Mouse (Mus musculus) embryonic facial prominence, embryonic 11.5 days (tissue): ENCODE measurements around the gene Rapgef4. TPM values are rescaled to one million over a fixed set of nuclear protein-coding genes. Genes with fewer than 3 reads are reported as not detected.

Experiments used
- ATAC-seq: fragments of 200-750 bp; cut with Nextera tagmentation; replicated peaks from 2 replicates; pipeline ENCODE4 v1.8.0; 2017; ENCODE audit warnings: low read depth; ENCODE audit not compliant: insufficient number of reproducible peaks, low FRiP score, low TSS enrichment
- DNase-seq: peaks from one replicate; pipeline ENCODE4 v3.0.0-alpha.2; 2015; ENCODE audit warnings: low spot score
- H3K27ac ChIP-seq: fragments of 300-500 bp; sonication (generic); replicated peaks from 2 replicates; pipeline ENCODE4 v1.5.1; 2014; ENCODE audit warnings: mild to moderate bottlenecking, low read depth, low read length, control low read depth
- H3K27me3 ChIP-seq: fragments of 300-500 bp; sonication (generic); 2 replicates; pipeline ENCODE4 v1.6.1; 2014; ENCODE audit warnings: mild to moderate bottlenecking, low read length, moderate library complexity, mixed read lengths; ENCODE audit not compliant: control insufficient read depth, insufficient read depth
- H3K36me3 ChIP-seq: fragments of 300-500 bp; sonication (generic); replicated peaks from 2 replicates; pipeline ENCODE4 v1.6.1; 2014; ENCODE audit warnings: low read depth, mild to moderate bottlenecking, low read length, moderate library complexity, mixed read lengths; ENCODE audit not compliant: control insufficient read depth, insufficient read depth
- H3K4me1 ChIP-seq: fragments of 300-500 bp; sonication (generic); 2 replicates; pipeline ENCODE4 v1.6.1; 2014; ENCODE audit warnings: low read length, mixed read lengths; ENCODE audit not compliant: control insufficient read depth, insufficient read depth
- H3K4me2 ChIP-seq: fragments of 300-500 bp; sonication (generic); 2 replicates; pipeline ENCODE4 v1.6.1; 2014; ENCODE audit warnings: low read depth, mild to moderate bottlenecking, control low read depth, low read length, moderate library complexity
- H3K4me3 ChIP-seq: fragments of 300-500 bp; sonication (generic); 2 replicates; pipeline ENCODE4 v1.5.1; 2014; ENCODE audit warnings: low read depth, low read length, control low read depth
- H3K9ac ChIP-seq: fragments of 300-500 bp; sonication (generic); replicated peaks from 2 replicates; pipeline ENCODE4 v1.6.1; 2014; ENCODE audit warnings: mild to moderate bottlenecking, control low read depth, low read length
- H3K9me3 ChIP-seq: fragments of 300-500 bp; sonication (generic); replicated peaks from 2 replicates; pipeline ENCODE4 v1.6.1; 2016; ENCODE audit warnings: mild to moderate bottlenecking, low read length, inconsistent platforms, mixed read lengths; ENCODE audit not compliant: control insufficient read depth
- WGBS: fragments of 180-500 bp; shearing (Covaris S2); extraction: QIAGEN DNeasy Blood & Tissue Kit; methylation state at CpG from one replicate; pipeline ENCODE4 v1.1.7; 2014; 5-methylcytosine and 5-hydroxymethylcytosine counted together
- polyA plus RNA-seq: library from polyadenylated mRNA; unstranded; fragments of >200 nt; fragmentation: Nextera tagmentation; extraction: Ambion mirVana; gene quantifications from 2 replicates; pipeline ENCODE4 v1.2.1, GENCODE M21; 2014

Gene Rapgef4
- polyA plus RNA-seq, 1 experiment from 2014 or later: 3.6 TPM

DNA sequence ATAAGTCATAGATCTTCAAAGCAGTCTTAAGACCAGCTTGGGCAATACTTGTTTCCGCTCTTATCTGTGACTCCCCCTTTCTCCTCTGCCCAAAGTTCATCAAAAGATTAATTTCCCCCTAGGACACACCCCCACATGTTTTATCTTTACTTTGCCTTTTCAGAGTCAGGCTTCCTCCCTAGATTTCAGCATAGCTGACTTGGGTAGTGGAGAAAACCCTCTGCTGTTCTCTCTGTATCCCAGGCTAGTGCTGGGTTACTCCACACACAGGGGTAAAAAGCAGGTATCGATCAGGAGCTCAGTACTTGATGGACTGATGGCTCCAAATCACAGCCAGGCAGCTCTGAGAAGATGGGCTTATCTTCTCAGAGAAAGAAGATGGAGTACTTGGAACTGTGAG, 109.0 kb downstream of the Rapgef4 start:
- Histone ChIP-seq H3K4me2 (no peak overlapping the region), H3K9ac (no peak overlapping the region), H3K27me3 (no peaks in the 10 kb centered on the region), H3K9me3 (no peaks in the 10 kb centered on the region), H3K4me3 (no peak overlapping the region), H3K4me1 (no peaks in the 10 kb centered on the region), H3K27ac (no peak overlapping the region), H3K36me3 (no peaks in the 10 kb centered on the region)
- DNase-seq: no peak
- no peak for ATAC-seq
- WGBS: 93% methylated on average over 2 of the region's 2 CpGs

- Histone ChIP-seq H3K27ac (no peak overlapping the region), H3K36me3 (no peaks in the 10 kb centered on the region), H3K27me3 (no peaks in the 10 kb centered on the region), H3K9me3 (no peaks in the 10 kb centered on the region), H3K4me3 (no peak overlapping the region), H3K4me2 (no peak overlapping the region), H3K9ac (no peak overlapping the region), H3K4me1 (no peaks in the 10 kb centered on the region)
- DNase-seq (no peak), ATAC-seq (no peak)
- 41% methylated on average over 3 of the region's 3 CpGs for WGBS
Measured at GRCm38 (mm10) chr2:72092046-72092445, 111.0 kb downstream of the Rapgef4 start.

GRCm38 (mm10) chr2:72093402-72094037, 112.5 kb downstream of the Rapgef4 start:
- WGBS: 63% methylated on average over 20 of the region's 20 CpGs
- no peak overlapping the region for H3K9ac ChIP-seq
- ATAC-seq (no peak), DNase-seq (peak; percentile 26)
- H3K4me2 ChIP-seq: no peak overlapping the region
- no peak overlapping the region for H3K4me3 ChIP-seq
- no peaks in the 10 kb centered on the region for H3K4me1 ChIP-seq
- no peaks in the 10 kb centered on the region for H3K27me3 ChIP-seq
- H3K27ac ChIP-seq: no peak overlapping the region
- no peaks in the 10 kb centered on the region for H3K9me3 ChIP-seq
- H3K36me3 ChIP-seq: no peaks in the 10 kb centered on the region

- Histone ChIP-seq H3K4me1 (no peaks in the 10 kb centered on the region), H3K4me2 (no peak overlapping the region), H3K27me3 (no peaks in the 10 kb centered on the region), H3K9me3 (no peaks in the 10 kb centered on the region), H3K36me3 (no peaks in the 10 kb centered on the region), H3K4me3 (no peak overlapping the region), H3K9ac (no peak overlapping the region), H3K27ac (no peak overlapping the region)
- no peak for ATAC-seq
- DNase-seq: no peak
- WGBS: 87% methylated on average over 8 of the region's 8 CpGs
Measured at GRCm38 (mm10) chr2:72094038-72094437, 113.0 kb downstream of the Rapgef4 start.

GRCm38 (mm10) chr2:72094446-72094845, 113.4 kb downstream of the Rapgef4 start:
- Histone ChIP-seq H3K36me3 (no peaks in the 10 kb centered on the region), H3K9ac (no peak overlapping the region), H3K9me3 (no peaks in the 10 kb centered on the region), H3K27me3 (no peaks in the 10 kb centered on the region), H3K4me3 (no peak overlapping the region), H3K4me1 (no peaks in the 10 kb centered on the region), H3K27ac (no peak overlapping the region), H3K4me2 (no peak overlapping the region)
- ATAC-seq (no peak), DNase-seq (no peak)
- 86% methylated on average over 7 of the region's 7 CpGs for WGBS

DNA sequence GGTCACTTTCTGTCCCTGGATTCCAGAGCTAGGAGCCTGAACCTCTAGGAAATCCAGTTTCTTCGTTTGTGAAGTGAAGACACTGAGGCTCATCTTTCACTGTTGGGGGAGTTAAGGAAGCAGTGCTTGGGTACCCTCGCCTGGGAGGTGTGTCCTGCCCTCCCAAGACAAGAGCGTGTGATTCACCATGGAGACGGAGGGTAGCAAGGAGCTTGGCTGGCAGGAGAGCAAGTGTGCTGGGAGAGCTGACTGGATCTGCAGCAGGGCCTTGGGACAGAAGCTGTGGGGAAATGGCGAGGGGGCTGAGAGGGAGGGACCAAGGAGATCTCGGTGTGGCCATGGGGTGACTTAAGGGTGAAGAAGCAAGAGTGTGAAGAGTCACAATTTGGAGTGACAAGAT, 114.0 kb downstream of the Rapgef4 start:
- ATAC-seq (no peak), DNase-seq (no peak)
- WGBS: 75% methylated on average over 6 of the region's 6 CpGs

GRCm38 (mm10) chr2:72096345-72096744, 115.3 kb downstream of the Rapgef4 start:
- Histone ChIP-seq H3K4me3 (no peak overlapping the region), H3K27ac (no peak overlapping the region), H3K4me1 (no peaks in the 10 kb centered on the region), H3K27me3 (no peaks in the 10 kb centered on the region), H3K36me3 (no peaks in the 10 kb centered on the region), H3K4me2 (no peak overlapping the region), H3K9ac (no peak overlapping the region), H3K9me3 (no peaks in the 10 kb centered on the region)
- 27% methylated on average over 3 of the region's 3 CpGs for WGBS
- peak; percentile 62 for DNase-seq
- no peak for ATAC-seq

More for the DNA sequence above, 114.0 kb downstream of the Rapgef4 start:
- no peaks in the 10 kb centered on the region for H3K36me3 ChIP-seq
- no peak overlapping the region for H3K4me2 ChIP-seq
- H3K27me3 ChIP-seq: no peaks in the 10 kb centered on the region
- H3K9ac ChIP-seq: no peak overlapping the region
- no peaks in the 10 kb centered on the region for H3K9me3 ChIP-seq
- H3K4me3 ChIP-seq: no peak overlapping the region
- no peaks in the 10 kb centered on the region for H3K4me1 ChIP-seq
- no peak overlapping the region for H3K27ac ChIP-seq

DNA sequence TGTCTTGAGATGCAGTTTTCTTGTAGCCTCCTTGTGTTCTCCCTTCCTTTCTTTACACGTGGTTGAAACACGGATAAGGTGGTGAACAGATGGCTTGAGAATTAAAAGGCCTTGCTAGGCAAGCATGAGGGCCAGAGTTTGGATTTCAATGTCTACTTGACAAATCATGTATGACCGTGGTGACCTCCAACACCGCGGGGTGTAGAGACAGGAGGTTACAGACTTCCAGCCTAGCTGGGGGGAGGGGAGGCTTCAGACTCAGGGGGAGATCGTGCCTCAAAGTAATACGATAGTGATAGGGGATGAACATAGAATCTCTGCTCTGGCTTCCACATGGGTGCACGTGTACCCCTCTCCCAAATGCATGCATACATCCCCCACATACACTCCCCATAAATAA, 117.3 kb downstream of the Rapgef4 start:
- 86% methylated on average over 8 of the region's 8 CpGs for WGBS
- no peak overlapping the region for H3K27ac ChIP-seq
- no peaks in the 10 kb centered on the region for H3K36me3 ChIP-seq
- no peak for ATAC-seq
- no peaks in the 10 kb centered on the region for H3K27me3 ChIP-seq
- no peak overlapping the region for H3K9ac ChIP-seq
- H3K4me1 ChIP-seq: no peaks in the 10 kb centered on the region
- H3K4me3 ChIP-seq: no peak overlapping the region
- H3K4me2 ChIP-seq: no peak overlapping the region
- H3K9me3 ChIP-seq: no peaks in the 10 kb centered on the region
- DNase-seq: no peak
